Mouse (Mus musculus): ENCODE results near the gene Cenpf. TPM values are rescaled to one million over a fixed set of nuclear protein-coding genes. Genes with fewer than 3 reads are reported as not detected.

Cenpf gene
- polyA plus RNA-seq, 1 experiment from 2014 or later, result 18.9 TPM

GRCm38 (mm10) chr1:189675421-189675820 is 12.5 kb downstream of the Cenpf start:
- no peaks in the 10 kb centered on the region for H3K9me3 ChIP-seq (ENCODE audit: control insufficient read depth)
- no peaks in the 10 kb centered on the region for H3K27me3 ChIP-seq (replicated peaks; ENCODE audit: control insufficient read depth, insufficient read depth, low read length)
- no peak overlapping the region for H3K4me3 ChIP-seq (ENCODE audit: low read depth, low read length)
- no peak overlapping the region for H3K9ac ChIP-seq (ENCODE audit: low read depth, low read length)
- peaks cover 30% of the 10 kb centered on the region for H3K36me3 ChIP-seq (ENCODE audit: control insufficient read depth, insufficient read depth)
- no peaks in the 10 kb centered on the region for H3K4me1 ChIP-seq (replicated peaks; ENCODE audit: control insufficient read depth, insufficient read depth, low read length)
- no peak for ATAC-seq
- H3K27ac ChIP-seq (ENCODE audit: low read depth, low read length), result no peak overlapping the region
- peak; percentile 64 for TF ChIP-seq CTCF (IDR thresholded peaks at IDR 0.05; ENCODE audit: low read depth)
- H3K4me2 ChIP-seq (replicated peaks; ENCODE audit: low read depth), result no peak overlapping the region
- 97% methylated on average over 1 of the region's 1 CpGs for WGBS

- Histone ChIP-seq H3K9ac (ENCODE audit: low read depth, low read length) (no peak overlapping the region), H3K36me3 (ENCODE audit: control insufficient read depth, insufficient read depth) (peaks cover 23% of the 10 kb centered on the region), H3K4me1 (replicated peaks; ENCODE audit: control insufficient read depth, insufficient read depth, low read length) (no peaks in the 10 kb centered on the region), H3K27ac (ENCODE audit: low read depth, low read length) (no peak overlapping the region), H3K9me3 (ENCODE audit: control insufficient read depth) (no peaks in the 10 kb centered on the region), H3K4me2 (replicated peaks; ENCODE audit: low read depth) (no peak overlapping the region), H3K27me3 (replicated peaks; ENCODE audit: control insufficient read depth, insufficient read depth, low read length) (no peaks in the 10 kb centered on the region), H3K4me3 (ENCODE audit: low read depth, low read length) (no peak overlapping the region)
- WGBS, result 69% methylated on average over 3 of the region's 3 CpGs
- no peak for TF ChIP-seq CTCF (IDR thresholded peaks at IDR 0.05; ENCODE audit: low read depth)
- no peak for ATAC-seq
Measured at GRCm38 (mm10) chr1:189665966-189666365, 21.9 kb downstream of the Cenpf start.

GRCm38 (mm10) chr1:189664873-189665144 is 23.1 kb downstream of the Cenpf start:
- no peak for ATAC-seq
- no peaks in the 10 kb centered on the region for H3K4me1 ChIP-seq (replicated peaks; ENCODE audit: control insufficient read depth, insufficient read depth, low read length)
- H3K4me2 ChIP-seq (replicated peaks; ENCODE audit: low read depth), result no peak overlapping the region
- no peaks in the 10 kb centered on the region for H3K9me3 ChIP-seq (ENCODE audit: control insufficient read depth)
- H3K36me3 ChIP-seq (ENCODE audit: control insufficient read depth, insufficient read depth), result peaks cover 21% of the 10 kb centered on the region
- WGBS, result 88% methylated on average over 4 of the region's 4 CpGs
- H3K9ac ChIP-seq (ENCODE audit: low read depth, low read length), result no peak overlapping the region
- H3K27me3 ChIP-seq (replicated peaks; ENCODE audit: control insufficient read depth, insufficient read depth, low read length), result no peaks in the 10 kb centered on the region
- TF ChIP-seq CTCF (IDR thresholded peaks at IDR 0.05; ENCODE audit: low read depth), result no peak
- H3K4me3 ChIP-seq (ENCODE audit: low read depth, low read length), result no peak overlapping the region
- H3K27ac ChIP-seq (ENCODE audit: low read depth, low read length), result no peak overlapping the region

- Histone ChIP-seq H3K27me3 (replicated peaks; ENCODE audit: control insufficient read depth, insufficient read depth, low read length) (no peaks in the 10 kb centered on the region), H3K36me3 (ENCODE audit: control insufficient read depth, insufficient read depth) (peaks cover 20% of the 10 kb centered on the region), H3K4me2 (replicated peaks; ENCODE audit: low read depth) (no peak overlapping the region), H3K9ac (ENCODE audit: low read depth, low read length) (no peak overlapping the region), H3K27ac (ENCODE audit: low read depth, low read length) (no peak overlapping the region), H3K4me3 (ENCODE audit: low read depth, low read length) (no peak overlapping the region), H3K4me1 (replicated peaks; ENCODE audit: control insufficient read depth, insufficient read depth, low read length) (no peaks in the 10 kb centered on the region), H3K9me3 (ENCODE audit: control insufficient read depth) (no peaks in the 10 kb centered on the region)
- TF ChIP-seq CTCF (IDR thresholded peaks at IDR 0.05; ENCODE audit: low read depth), result no peak
- WGBS, result 94% methylated on average over 10 of the region's 10 CpGs
- ATAC-seq, result no peak
Measured at GRCm38 (mm10) chr1:189664061-189664872, 23.6 kb downstream of the Cenpf start.

GRCm38 (mm10) chr1:189663437-189663836 is 24.4 kb downstream of the Cenpf start:
- no peaks in the 10 kb centered on the region for H3K9me3 ChIP-seq (ENCODE audit: control insufficient read depth)
- H3K9ac ChIP-seq (ENCODE audit: low read depth, low read length), result no peak overlapping the region
- H3K27ac ChIP-seq (ENCODE audit: low read depth, low read length), result no peak overlapping the region
- TF ChIP-seq CTCF (IDR thresholded peaks at IDR 0.05; ENCODE audit: low read depth), result no peak
- no peak overlapping the region for H3K4me3 ChIP-seq (ENCODE audit: low read depth, low read length)
- ATAC-seq, result no peak
- 87% methylated on average over 1 of the region's 1 CpGs for WGBS
- peaks cover 19% of the 10 kb centered on the region for H3K36me3 ChIP-seq (ENCODE audit: control insufficient read depth, insufficient read depth)
- H3K4me2 ChIP-seq (replicated peaks; ENCODE audit: low read depth), result no peak overlapping the region
- H3K4me1 ChIP-seq (replicated peaks; ENCODE audit: control insufficient read depth, insufficient read depth, low read length), result no peaks in the 10 kb centered on the region
- H3K27me3 ChIP-seq (replicated peaks; ENCODE audit: control insufficient read depth, insufficient read depth, low read length), result no peaks in the 10 kb centered on the region

DNA sequence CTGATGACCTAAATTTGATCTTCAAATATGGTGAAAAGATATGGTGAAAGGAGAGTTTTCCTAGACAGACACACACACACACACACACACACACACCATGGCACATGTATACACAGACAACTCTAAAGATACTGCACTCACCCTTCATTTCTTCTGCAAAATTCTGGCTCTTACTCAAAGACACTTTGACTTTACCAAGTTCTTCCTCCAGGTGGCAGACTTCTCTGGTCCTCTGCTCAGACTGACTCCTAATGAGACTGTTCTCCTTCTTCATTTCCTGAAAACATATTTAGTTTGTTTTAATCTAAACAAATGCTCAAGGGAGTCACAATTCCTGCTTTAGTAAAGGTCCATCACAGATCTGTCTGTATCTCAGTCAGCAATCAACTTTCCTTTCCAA is 26.0 kb downstream of the Cenpf start:
- H3K9me3 ChIP-seq (ENCODE audit: control insufficient read depth), result no peaks in the 10 kb centered on the region
- ATAC-seq, result no peak
- peak; percentile 76 for TF ChIP-seq CTCF (IDR thresholded peaks at IDR 0.05; ENCODE audit: low read depth)
- peaks cover 29% of the 10 kb centered on the region for H3K36me3 ChIP-seq (ENCODE audit: control insufficient read depth, insufficient read depth)
- H3K4me3 ChIP-seq (ENCODE audit: low read depth, low read length), result no peak overlapping the region
- H3K27me3 ChIP-seq (replicated peaks; ENCODE audit: control insufficient read depth, insufficient read depth, low read length), result no peaks in the 10 kb centered on the region
- H3K4me1 ChIP-seq (replicated peaks; ENCODE audit: control insufficient read depth, insufficient read depth, low read length), result no peaks in the 10 kb centered on the region
- no peak overlapping the region for H3K27ac ChIP-seq (ENCODE audit: low read depth, low read length)
- no peak overlapping the region for H3K9ac ChIP-seq (ENCODE audit: low read depth, low read length)
- H3K4me2 ChIP-seq (replicated peaks; ENCODE audit: low read depth), result no peak overlapping the region
